Mouse (Mus musculus) monocyte, adult 5-6 weeks (primary cell): ENCODE measurements around the gene Sod2. TPM values are rescaled to one million over a fixed set of nuclear protein-coding genes. Genes with fewer than 3 reads are reported as not detected.
A peak's percentile ranks its signal among the peaks of the same experiment; 100 is the strongest.
"Not testable (repeated sequence)": the region's sequence is repeated elsewhere in the genome, so short reads cannot be mapped to it uniquely, and the experiment has no call there.

Experiments
- ATAC-seq: fragments of 153-309, 156-312 bp; replicated peaks from 2 replicates; pipeline ENCODE4 v1.8.0; 2017; ENCODE audit warnings: mild to moderate bottlenecking; ENCODE audit not compliant: low TSS enrichment, insufficient number of reproducible peaks, severe bottlenecking, poor library complexity, low FRiP score
- total RNA-seq: library from RNA; stranded (forward); fragments of 200-1000, 200-491, 200-594 nt; gene quantifications from 3 replicates; pipeline ENCODE4 v1.2.3, GENCODE M21; 2017

Gene Sod2
- total RNA-seq = 65.9 to 86.6 TPM (median 72.3 TPM) in 3 replicates

- not testable (repeated sequence) for ATAC-seq
Observed at GRCm38 (mm10) chr17:13006546-13006945, at the start of gene Sod2. TSS of gene Sod2 (plus strand) at chr17:13006846.

- not testable (repeated sequence) for ATAC-seq
Observed at GRCm38 (mm10) chr17:12959377-12959776, 47.3 kb upstream of the Sod2 start.

- ATAC-seq = peak; percentile 95
Observed at GRCm38 (mm10) chr17:12960331-12960873, 46.2 kb upstream of the Sod2 start, which contains the start of gene Acat2. TSS of gene Acat2 (minus strand) at chr17:12960747.

GRCm38 (mm10) chr17:12963476-12963875, 43.2 kb upstream of the Sod2 start:
- ATAC-seq = no peak

- ATAC-seq = no peak
Observed at GRCm38 (mm10) chr17:12967173-12967572, 39.5 kb upstream of the Sod2 start.

GRCm38 (mm10) chr17:12973851-12974250, 32.8 kb upstream of the Sod2 start:
- no peak for ATAC-seq

- no peak for ATAC-seq
Observed at GRCm38 (mm10) chr17:12978546-12978945, 28.1 kb upstream of the Sod2 start.

GRCm38 (mm10) chr17:12983988-12984387, 22.7 kb upstream of the Sod2 start:
- no peak for ATAC-seq

- not testable (repeated sequence) for ATAC-seq
Observed at GRCm38 (mm10) chr17:12988096-12988495, 18.6 kb upstream of the Sod2 start.

- ATAC-seq = no peak
Observed at GRCm38 (mm10) chr17:12990567-12991145, 16.0 kb upstream of the Sod2 start.

- peak; percentile 49; the same call in 1 of the 2 replicates for ATAC-seq
Observed at GRCm38 (mm10) chr17:12991194-12991634, 15.4 kb upstream of the Sod2 start.

GRCm38 (mm10) chr17:12991635-12992358, 14.8 kb upstream of the Sod2 start:
- ATAC-seq = peak; percentile 48

- ATAC-seq = peak; percentile 91
Observed at GRCm38 (mm10) chr17:12992470-12992991, 14.1 kb upstream of the Sod2 start.

GRCm38 (mm10) chr17:12994069-12994468, 12.6 kb upstream of the Sod2 start, which contains the start of gene Wtap:
TSS of gene Wtap (minus strand) at chr17:12994169.
- no peak for ATAC-seq

- no peak for ATAC-seq
Observed at GRCm38 (mm10) chr17:12996345-12996744, 10.3 kb upstream of the Sod2 start.

GRCm38 (mm10) chr17:12997890-12998289, 8.8 kb upstream of the Sod2 start:
- no peak for ATAC-seq

GRCm38 (mm10) chr17:12999069-12999468, 7.6 kb upstream of the Sod2 start:
- ATAC-seq = no peak

- not testable (repeated sequence) for ATAC-seq
Observed at GRCm38 (mm10) chr17:13002243-13002642, 4.4 kb upstream of the Sod2 start.

GRCm38 (mm10) chr17:13004436-13004835, 2.2 kb upstream of the Sod2 start:
- not testable (repeated sequence) for ATAC-seq
